In the genomic region with DNA sequence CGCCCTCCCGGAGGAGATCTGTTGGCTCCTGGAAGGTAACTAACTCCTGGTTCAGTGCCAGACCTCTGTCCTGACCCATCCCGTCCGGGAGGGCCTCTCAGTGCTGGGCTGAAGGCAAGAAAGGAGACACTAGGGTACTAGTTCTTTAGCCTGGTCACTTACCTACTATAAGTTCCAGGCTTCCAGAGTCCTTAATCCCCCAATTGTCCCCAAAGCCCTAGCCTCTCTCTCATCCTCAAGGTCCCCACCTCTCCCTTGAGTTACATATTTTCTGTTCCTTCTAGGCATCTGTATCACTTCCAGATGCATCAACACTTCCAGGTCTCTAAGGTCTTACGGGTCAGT, we compare ENCODE assay signal across 10 mouse cellular contexts. TPM values are rescaled to one million over a fixed set of nuclear protein-coding genes. Genes with fewer than 3 reads are reported as not detected.
DNase-seq lines count a peak whose midpoint lies in the region; ATAC-seq lines count a peak whose summit lies in the region.
"Had no signal": no experiment of that assay in that cellular context is flagged by ENCODE, and none has a peak within 500 bp of the region (broad histone marks: within the 10 kb centered on the region; RNA-seq: fewer than 3 reads in every experiment).

No protein-coding gene starts in this region.

- H3K4me2 ChIP-seq in heart, embryonic 16.5 days (ENCODE audit: low read depth, low read length): peak overlapping the region; percentile 72
- peak overlapping the region; percentile 84 for H3K4me2 ChIP-seq in hindbrain, embryonic 15.5 days

- H3K27ac ChIP-seq in heart, embryonic 16.5 days (ENCODE audit: low read length): no peak overlapping the region
- H3K27ac ChIP-seq in embryonic facial prominence, embryonic 10.5 days (replicated peaks): 0 out of 2 replicates have a peak overlapping the region, but pooled peaks have one; percentile 30
- no peak overlapping the region for H3K27ac ChIP-seq in hindbrain, embryonic 15.5 days (replicated peaks)
- no peak overlapping the region for H3K27ac ChIP-seq in midbrain, embryonic 10.5 days (replicated peaks)

- H3K27me3 ChIP-seq in heart, embryonic 16.5 days (ENCODE audit: control insufficient read depth, insufficient read depth, low read length): peaks cover 48% of the 10 kb centered on the region
- peaks cover 74% of the 10 kb centered on the region for H3K27me3 ChIP-seq in embryonic facial prominence, embryonic 10.5 days (replicated peaks; ENCODE audit: low read depth, poor library complexity, severe bottlenecking)
- no peaks in the 10 kb centered on the region for H3K27me3 ChIP-seq in hindbrain, embryonic 15.5 days
- H3K27me3 ChIP-seq in midbrain, embryonic 10.5 days (ENCODE audit: low read depth, poor library complexity, severe bottlenecking): peaks cover 49% of the 10 kb centered on the region

- H3K36me3 ChIP-seq in heart, embryonic 16.5 days (ENCODE audit: control insufficient read depth, insufficient read depth): no peaks in the 10 kb centered on the region
- no peaks in the 10 kb centered on the region for H3K36me3 ChIP-seq in embryonic facial prominence, embryonic 10.5 days (replicated peaks)
- no peaks in the 10 kb centered on the region for H3K36me3 ChIP-seq in hindbrain, embryonic 15.5 days
- no peaks in the 10 kb centered on the region for H3K36me3 ChIP-seq in midbrain, embryonic 10.5 days

- no peak for DNase-seq in heart, adult 18-20 months
- no peak for DNase-seq in embryonic facial prominence, embryonic 10.5 days (ENCODE audit: low spot score)
- no peak for DNase-seq in midbrain, embryonic 10.5 days (ENCODE audit: low spot score)
- no peak for DNase-seq in cerebellum, adult 18-20 months
- no peak for DNase-seq in c-Kit-positive CD71-positive TER-119-positive erythroid progenitor cells, embryonic 14.5 days (ENCODE audit: low spot score)
- no peak for DNase-seq in left cerebral cortex, postnatal 14 days (ENCODE audit: low spot score in 2 of 2)
- DNase-seq: lung, postnatal 36 days had no signal

- H3K4me3 ChIP-seq in heart, embryonic 16.5 days (ENCODE audit: low read length): peak overlapping the region; percentile 47
- H3K4me3 ChIP-seq in embryonic facial prominence, embryonic 10.5 days: peak overlapping the region; percentile 55
- peak overlapping the region; percentile 35 for H3K4me3 ChIP-seq in hindbrain, embryonic 15.5 days
- peak overlapping the region; percentile 54 for H3K4me3 ChIP-seq in midbrain, embryonic 10.5 days

- peaks cover 9% of the 10 kb centered on the region; the same call in 1 of the 2 replicates for H3K4me1 ChIP-seq in heart, embryonic 16.5 days (ENCODE audit: control insufficient read depth, insufficient read depth, low read length)
- H3K4me1 ChIP-seq in embryonic facial prominence, embryonic 10.5 days: peaks cover 30% of the 10 kb centered on the region
- H3K4me1 ChIP-seq in hindbrain, embryonic 15.5 days (replicated peaks): peaks cover 40% of the 10 kb centered on the region
- H3K4me1 ChIP-seq in midbrain, embryonic 10.5 days: peaks cover 57% of the 10 kb centered on the region

- intact Hi-C loops in left cerebral cortex, postnatal 14 days (cut with DNase I): no loop called here

- peak overlapping the region; percentile 33; the same call in 1 of the 2 replicates for H3K9ac ChIP-seq in heart, embryonic 16.5 days (ENCODE audit: low read length)
- H3K9ac ChIP-seq in hindbrain, embryonic 15.5 days: peak overlapping the region; percentile 39; the same call in 1 of the 2 replicates

- no peaks in the 10 kb centered on the region for H3K9me3 ChIP-seq in heart, embryonic 16.5 days (replicated peaks; ENCODE audit: control insufficient read depth, low read length)
- no peaks in the 10 kb centered on the region for H3K9me3 ChIP-seq in embryonic facial prominence, embryonic 10.5 days
- no peaks in the 10 kb centered on the region for H3K9me3 ChIP-seq in hindbrain, embryonic 15.5 days
- H3K9me3 ChIP-seq in midbrain, embryonic 10.5 days (replicated peaks): no peaks in the 10 kb centered on the region

- WGBS in heart, embryonic 16.5 days: 20% methylated on average over 5 of the region's 5 CpGs
- 24% methylated on average over 5 of the region's 5 CpGs for WGBS in embryonic facial prominence, embryonic 10.5 days
- 20% methylated on average over 5 of the region's 5 CpGs for WGBS in hindbrain, embryonic 15.5 days
- 29% methylated on average over 5 of the region's 5 CpGs for WGBS in midbrain, embryonic 10.5 days

- ATAC-seq in heart, embryonic 16.5 days (replicated peaks; ENCODE audit: extremely low read depth, insufficient read depth, low FRiP score): no peak
- no peak; the same call in 1 of the 2 replicates for ATAC-seq in hindbrain, embryonic 15.5 days (ENCODE audit: low FRiP score, low read depth)

RNA-seq across cellular contexts. Expression of gene Skap1, which starts 0.3 kb away (rescaled TPM):
- 9.3 and 27.8 TPM in 2 replicates for polyA plus RNA-seq in heart, embryonic 16.5 days (2015; fragmentation: Nextera tagmentation; extraction: Ambion mirVana)
- total RNA-seq in heart, adult 18-20 months (2021): 1 to 10 TPM in 1 of 2 experiments, not detected in 1; 2.3 TPM
- 0.19 and 0.46 TPM in 2 replicates for polyA plus RNA-seq in embryonic facial prominence, embryonic 10.5 days (2016; fragmentation: Nextera tagmentation; extraction: Ambion mirVana)
- polyA plus RNA-seq in hindbrain, embryonic 15.5 days (2015; fragmentation: Nextera tagmentation; extraction: Ambion mirVana): 6.1 and 6.5 TPM in 2 replicates
- 1.4 and 1.8 TPM in 2 replicates for polyA plus RNA-seq in midbrain, embryonic 10.5 days (2016; fragmentation: Nextera tagmentation; extraction: Ambion mirVana)
- total RNA-seq in left cerebral cortex, postnatal 14 days (2021): 1 to 10 TPM; 2.2 to 2.4 TPM
- total RNA-seq: common myeloid progenitor, adult 5-6 weeks had no signal
